Mouse (Mus musculus) heart, postnatal 14 days (tissue): ENCODE data around the gene Col6a3. TPM values are rescaled to one million over a fixed set of nuclear protein-coding genes. Genes with fewer than 3 reads are reported as not detected.

ENCODE experiments used
- DNase-seq, 2 experiments: peaks; one replicate each; pipeline ENCODE4 v3.0.0; 2021 to 2022
- intact Hi-C: fragments of 180-260 bp; cut with DNase I; formaldehyde crosslinking; loops from one replicate; pipeline ENCODE4 v1.15.1; 2025
- long read RNA-seq, 2 experiments: library from polyadenylated mRNA; stranded (forward); transcript quantifications; one replicate each; pipeline ENCODE4 v2.0.0; 2021
- total RNA-seq, 2 experiments: library from RNA; stranded (reverse); gene quantifications; 2 replicates each; pipeline ENCODE4 v1.2.3; 2021

Gene Col6a3
- 100 to 1,000 TPM in 1 of 2 experiments, 10 to 100 TPM in 1; 90.3 to 105 TPM for total RNA-seq
- long read RNA-seq, experiment 1, partial matches to known transcripts: 8 of 9 reads
- long read RNA-seq, experiment 1, other reads (novel, unspliced or antisense): 1 of 9 reads
- long read RNA-seq, experiment 2, partial matches to known transcripts: 13 of 14 reads
- long read RNA-seq, experiment 2, other reads (novel, unspliced or antisense): 1 of 14 reads

- DNase-seq: peak; percentile 74 to 77
- intact Hi-C loops: loop anchor here (5.0 kb wide), 2 partner anchors 58 to 67 kb away; no protein-coding TSS in a partner anchor
These were observed at the start of gene Col6a3 for GRCm38 (mm10) chr1:90843836-90844235. Gene Col6a3, minus strand, starts transcription at chr1:90843971.

- intact Hi-C loops: no loop called here
- DNase-seq: no peak
These were observed 42.1 kb upstream of the Col6a3 start for GRCm38 (mm10) chr1:90885771-90886460.

DNA sequence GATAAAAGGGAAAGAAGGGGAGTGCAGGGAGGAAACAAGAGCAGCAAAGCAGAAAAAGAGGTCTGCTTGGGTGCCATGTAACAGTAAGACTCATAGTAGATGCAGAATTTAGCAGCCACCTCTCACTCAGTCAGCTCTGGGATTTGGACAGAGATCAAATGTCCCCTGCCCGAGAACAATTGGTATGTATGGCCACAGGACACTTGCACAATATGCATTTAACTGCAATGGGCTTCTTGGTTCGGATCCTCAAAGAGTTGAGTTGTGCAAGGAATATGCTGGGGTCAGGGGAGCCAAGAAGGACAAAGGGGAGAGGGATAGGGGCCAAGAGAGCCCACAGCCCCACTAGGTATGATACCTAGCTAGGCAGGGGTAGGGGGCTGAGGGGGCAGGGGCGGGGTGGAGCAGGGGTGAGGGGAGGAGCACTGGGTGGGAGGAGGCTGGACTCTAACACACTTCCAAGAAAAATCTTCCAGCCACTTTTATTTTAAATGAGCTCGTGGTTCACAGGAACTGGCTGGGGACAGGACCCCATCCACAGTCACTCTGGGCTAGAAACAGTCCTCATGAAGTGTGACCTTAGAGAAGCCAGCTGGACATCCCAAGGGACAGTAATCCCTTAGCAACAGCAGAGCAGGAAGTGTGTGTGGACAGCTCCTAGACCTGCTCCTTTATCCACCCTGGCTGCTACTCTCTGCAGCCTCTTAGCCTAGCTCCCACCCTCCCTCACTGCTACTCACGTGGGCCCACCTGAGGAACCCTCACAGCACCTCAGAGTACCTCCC lies 32.9 kb upstream of the Col6a3 start:
- intact Hi-C loops: no loop called here
- no peak for DNase-seq

DNA sequence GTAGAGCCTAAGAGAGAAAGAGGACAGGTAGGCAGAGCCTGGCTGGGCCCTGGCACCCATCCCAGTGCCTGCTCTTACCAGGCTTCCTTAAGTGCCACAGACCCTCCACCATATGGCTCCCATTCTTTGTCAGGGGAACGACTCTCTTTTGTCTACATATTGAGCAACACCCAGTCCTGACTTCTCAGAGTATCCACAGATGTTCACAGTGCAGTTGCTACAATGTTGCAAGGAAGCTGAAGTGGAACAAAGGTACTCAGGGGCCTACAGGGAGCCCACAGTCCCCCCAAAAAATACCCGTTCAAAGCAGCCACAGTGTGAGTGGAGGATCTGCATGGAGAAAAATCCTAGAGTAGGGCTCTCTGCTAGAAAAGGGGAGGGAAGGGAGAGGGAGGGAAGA lies 32.2 kb upstream of the Col6a3 start:
- no peak for DNase-seq
- intact Hi-C loops: no loop called here

- no peak for DNase-seq
- intact Hi-C loops: no loop called here
These were observed 31.6 kb upstream of the Col6a3 start for GRCm38 (mm10) chr1:90875371-90875770.

- intact Hi-C loops: no loop called here
- DNase-seq: no peak
These were observed 26.8 kb upstream of the Col6a3 start for GRCm38 (mm10) chr1:90870581-90870980.

GRCm38 (mm10) chr1:90866734-90867133 lies 23.0 kb upstream of the Col6a3 start:
- intact Hi-C loops: no loop called here
- no peak for DNase-seq

DNA sequence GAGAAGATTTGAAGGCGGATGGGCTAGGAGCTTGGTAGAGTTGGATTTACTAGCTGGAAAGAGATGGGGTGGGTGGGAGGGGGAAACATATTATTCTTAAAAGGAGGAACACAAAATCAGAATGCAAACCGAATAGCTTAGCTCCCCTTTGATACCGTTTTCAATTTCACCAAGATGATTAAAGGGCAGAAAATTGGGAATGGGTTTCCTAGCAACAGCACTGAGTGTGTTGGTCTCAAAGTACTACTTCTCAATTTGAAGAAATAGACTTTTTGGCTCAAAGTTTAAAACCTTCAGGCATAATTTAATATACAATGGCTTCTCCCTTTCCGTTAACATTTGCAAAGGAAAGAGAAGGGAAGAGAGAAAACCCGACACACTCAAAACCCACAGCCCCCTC lies 12.1 kb upstream of the Col6a3 start:
- intact Hi-C loops: no loop called here
- no peak for DNase-seq

DNA sequence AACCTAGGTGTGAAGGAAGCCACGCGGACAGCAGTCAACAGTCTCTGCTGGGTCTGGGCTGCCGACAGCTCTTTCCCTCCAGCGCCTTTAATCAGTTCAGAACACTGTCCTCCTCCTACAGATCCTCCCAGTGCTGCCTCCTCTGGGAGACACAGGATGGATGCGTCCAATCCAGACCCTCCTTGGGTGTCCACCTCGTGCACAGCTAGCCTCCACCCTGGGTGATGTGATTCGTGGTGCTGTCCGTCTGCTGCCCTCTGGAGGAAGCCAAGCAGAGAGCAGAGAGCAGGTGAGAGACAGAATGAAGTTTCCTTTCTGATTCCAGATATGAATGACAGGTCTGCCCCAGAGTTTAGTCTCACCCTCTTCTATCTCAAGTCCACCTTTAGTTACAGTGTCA lies 6.1 kb upstream of the Col6a3 start:
- intact Hi-C loops: no loop called here
- DNase-seq: peak; percentile 38 to 51

DNA sequence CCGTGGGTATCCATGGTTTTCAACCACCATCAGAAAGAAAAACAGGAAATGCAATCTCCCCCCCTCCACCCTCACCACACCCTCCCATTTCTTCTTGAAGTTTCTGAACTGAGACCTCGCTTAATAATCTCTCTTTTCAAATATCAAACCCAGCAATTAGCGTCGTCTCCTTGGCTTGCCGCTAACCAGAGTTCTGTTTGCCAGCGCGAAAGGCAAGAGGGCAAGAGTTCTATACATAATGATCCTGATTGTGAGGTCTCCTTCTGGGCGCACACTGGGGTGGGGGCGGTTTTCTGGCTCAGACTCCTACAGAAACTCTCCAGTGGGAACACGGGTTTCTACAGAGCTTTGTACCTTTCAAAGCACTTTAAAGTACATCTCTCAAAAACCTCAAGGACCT lies 1.4 kb upstream of the Col6a3 start:
- no peak for DNase-seq
- intact Hi-C loops: no loop called here

DNA sequence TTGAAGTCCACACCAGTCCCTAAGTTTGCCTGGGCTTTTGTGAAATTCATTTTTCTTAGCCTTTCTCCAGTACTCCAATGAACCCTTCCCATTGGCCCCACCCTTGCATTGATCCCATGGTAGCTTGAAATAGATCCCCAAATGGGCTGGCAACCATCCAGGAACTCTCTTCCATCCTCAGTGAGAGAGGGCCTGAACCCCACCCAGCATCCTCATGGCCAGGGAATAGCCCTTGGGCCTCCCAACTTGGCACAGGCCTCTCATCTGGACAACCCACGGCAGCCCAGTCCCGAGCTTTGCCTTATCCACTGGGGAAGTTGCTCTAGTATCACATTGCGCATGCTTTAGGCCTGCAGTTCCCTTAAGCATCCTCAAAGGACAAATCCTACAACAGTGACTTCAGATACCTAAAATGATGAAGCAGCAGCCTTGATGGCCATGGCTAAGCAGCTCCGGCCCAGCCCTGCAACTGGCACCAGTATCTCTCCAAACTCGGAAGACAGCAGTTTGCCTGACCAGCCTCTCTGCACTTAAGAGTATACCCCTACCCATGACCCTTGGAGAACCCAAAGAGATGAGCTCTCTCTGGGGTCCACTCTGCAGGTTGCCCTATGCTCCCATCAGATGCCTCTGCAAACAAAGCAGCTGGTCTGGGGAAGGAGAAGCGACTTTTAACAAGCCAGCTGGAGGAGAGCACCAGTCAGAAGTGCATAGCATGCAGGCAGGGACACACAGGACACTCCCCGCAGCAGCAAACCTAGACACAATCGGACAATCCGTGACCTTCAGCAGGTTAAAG lies 783 bp downstream of the Col6a3 start:
- peak; percentile 23 to 39 for DNase-seq
- intact Hi-C loops: loop anchor here (5.0 kb wide), 2 partner anchors 59 to 66 kb away; no protein-coding TSS in a partner anchor

- intact Hi-C loops: loop anchor here (1.0 to 5.0 kb wide), 3 partner anchors 62 to 190 kb away; no protein-coding TSS in a partner anchor
- DNase-seq: peak; percentile 45 to 68
These were observed 3.5 kb downstream of the Col6a3 start for GRCm38 (mm10) chr1:90840250-90840649.

DNA sequence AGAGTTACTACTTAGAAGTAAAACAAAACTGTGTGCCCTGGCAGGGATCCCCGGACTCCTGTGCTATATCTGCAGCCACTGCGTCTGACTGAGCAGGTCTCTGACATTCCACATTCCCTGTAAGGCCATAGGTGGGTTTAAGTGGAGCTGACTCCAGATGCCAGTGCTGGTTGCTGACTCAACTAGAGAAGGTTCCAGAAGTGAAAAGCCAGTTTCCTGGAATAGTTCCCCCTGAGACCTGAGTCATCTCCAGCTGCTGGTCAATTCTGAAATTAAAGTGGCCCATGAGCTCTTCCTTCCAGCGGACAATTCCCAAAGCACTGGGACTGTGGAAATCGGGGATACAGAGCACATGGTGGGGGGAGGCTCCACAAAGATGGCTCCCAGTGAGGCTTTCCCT lies 5.1 kb downstream of the Col6a3 start:
- peak; percentile 33 to 56 for DNase-seq
- intact Hi-C loops: no loop called here

DNA sequence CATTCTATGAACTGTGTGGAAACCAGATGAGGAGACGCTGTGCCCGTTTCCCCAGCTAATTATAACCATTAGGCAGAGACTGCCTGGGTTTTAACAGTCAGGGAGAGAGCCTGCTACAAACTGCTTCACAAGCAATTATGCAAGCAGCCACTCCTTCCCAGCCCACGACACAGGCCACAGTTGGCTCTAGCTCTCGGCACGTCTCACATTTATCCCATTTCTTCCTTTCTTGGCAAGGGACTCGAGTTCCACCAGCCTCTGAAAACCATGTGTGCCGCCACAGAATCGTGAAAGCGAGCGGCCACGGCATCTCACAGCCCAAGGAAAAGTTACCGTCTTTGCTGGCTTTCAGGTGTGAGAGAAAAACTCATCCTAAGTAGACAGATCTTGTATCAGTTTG lies 5.5 kb downstream of the Col6a3 start:
- DNase-seq: peak; percentile 24 to 42
- intact Hi-C loops: no loop called here

DNA sequence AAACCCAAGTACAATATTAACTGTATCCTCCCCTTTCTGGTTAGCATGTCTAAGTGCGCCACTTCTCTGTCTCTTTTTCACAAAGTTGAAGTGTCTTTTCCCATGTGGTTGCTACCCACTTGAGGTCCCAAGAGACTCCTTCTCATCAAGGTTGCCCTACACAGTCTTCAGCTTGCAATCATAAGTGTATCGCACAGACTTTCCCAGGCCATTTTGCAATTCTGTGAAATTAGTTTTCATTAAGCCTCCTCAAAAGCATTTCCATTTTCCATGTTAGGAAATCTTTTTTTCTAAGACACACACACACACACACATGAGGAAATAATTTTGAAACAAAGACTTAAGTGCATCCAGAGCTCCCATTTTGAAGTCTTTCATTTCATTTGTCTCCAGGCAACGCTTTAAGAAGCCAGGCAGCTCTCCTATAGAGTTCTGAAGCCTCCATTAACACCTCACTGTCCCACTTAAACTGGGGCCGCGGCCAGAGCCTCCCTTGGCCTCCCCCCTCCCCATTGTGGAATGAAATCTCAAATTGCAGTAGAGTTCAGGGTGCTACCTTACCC lies 7.5 kb downstream of the Col6a3 start:
- intact Hi-C loops: no loop called here
- DNase-seq: no peak

- intact Hi-C loops: no loop called here
- DNase-seq: no peak
These were observed 9.1 kb downstream of the Col6a3 start for GRCm38 (mm10) chr1:90834701-90835100.

DNA sequence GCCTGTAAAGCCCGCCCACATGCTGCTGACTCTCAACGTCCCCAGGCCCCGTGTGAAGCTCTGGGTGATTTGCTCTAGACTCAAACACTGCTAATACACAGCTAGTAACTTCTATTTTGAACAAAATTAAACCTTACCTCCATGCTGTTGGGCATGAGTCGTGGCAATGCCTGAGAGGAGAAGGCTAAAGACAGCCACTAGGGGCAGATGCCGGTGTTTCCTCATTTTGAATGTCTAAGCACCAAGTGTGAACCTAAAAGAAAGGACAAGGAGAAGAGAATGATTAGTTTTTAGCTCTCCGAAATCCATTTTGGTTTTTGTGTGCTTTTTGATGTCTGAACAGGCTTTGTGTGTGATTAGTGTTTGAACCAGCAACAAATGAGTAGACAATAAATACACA lies 13.8 kb downstream of the Col6a3 start:
- no peak for DNase-seq
- intact Hi-C loops: no loop called here

GRCm38 (mm10) chr1:90813226-90813625 lies 30.5 kb downstream of the Col6a3 start:
- intact Hi-C loops: no loop called here
- DNase-seq: no peak

GRCm38 (mm10) chr1:90808930-90809329 lies 34.8 kb downstream of the Col6a3 start:
- no peak for DNase-seq
- intact Hi-C loops: no loop called here

GRCm38 (mm10) chr1:90803104-90803503 lies 40.7 kb downstream of the Col6a3 start:
- DNase-seq: no peak
- intact Hi-C loops: no loop called here
